Mouse (Mus musculus): Measurements from ENCODE around the gene Ddo.

The Ddo gene

GRCm38 (mm10) chr10:40725471-40725870 lies 95.7 kb downstream of the Ddo start:
- Histone ChIP-seq H3K36me3 (ENCODE audit: insufficient read depth, low read length) (no peaks in the 10 kb centered on the region), H3K4me3 (replicated peaks; ENCODE audit: low read length) (no peak overlapping the region), H3K27me3 (ENCODE audit: insufficient read depth, low read length) (no peaks in the 10 kb centered on the region), H3K4me1 (replicated peaks; ENCODE audit: low read depth, low read length) (peaks cover 7% of the 10 kb centered on the region), H3K9me3 (ENCODE audit: low read length) (peaks cover 24% of the 10 kb centered on the region)
- TF ChIP-seq POU5F1 (IDR thresholded peaks at IDR 0.05; ENCODE audit: borderline replicate concordance, low read length) (no peak), CTCF (conservative IDR thresholded peaks at IDR 0.05; ENCODE audit: low read length) (no peak), NANOG (IDR thresholded peaks at IDR 0.05; ENCODE audit: borderline replicate concordance, low read length) (no peak)

GRCm38 (mm10) chr10:40726288-40726902 lies 96.6 kb downstream of the Ddo start:
- TF ChIP-seq NANOG (IDR thresholded peaks at IDR 0.05; ENCODE audit: borderline replicate concordance, low read length) (no peak), POU5F1 (IDR thresholded peaks at IDR 0.05; ENCODE audit: borderline replicate concordance, low read length) (no peak), CTCF (conservative IDR thresholded peaks at IDR 0.05; ENCODE audit: low read length) (no peak)
- no peak overlapping the region for H3K4me3 ChIP-seq (replicated peaks; ENCODE audit: low read length)
- H3K4me1 ChIP-seq (replicated peaks; ENCODE audit: low read depth, low read length), result peaks cover 7% of the 10 kb centered on the region
- H3K27me3 ChIP-seq (ENCODE audit: insufficient read depth, low read length), result no peaks in the 10 kb centered on the region
- H3K9me3 ChIP-seq (ENCODE audit: low read length), result peaks cover 24% of the 10 kb centered on the region
- no peaks in the 10 kb centered on the region for H3K36me3 ChIP-seq (ENCODE audit: insufficient read depth, low read length)

- H3K9me3 ChIP-seq (ENCODE audit: low read length), result peaks cover 20% of the 10 kb centered on the region
- peaks cover 7% of the 10 kb centered on the region for H3K4me1 ChIP-seq (replicated peaks; ENCODE audit: low read depth, low read length)
- no peaks in the 10 kb centered on the region for H3K27me3 ChIP-seq (ENCODE audit: insufficient read depth, low read length)
- no peak overlapping the region for H3K4me3 ChIP-seq (replicated peaks; ENCODE audit: low read length)
- no peak for TF ChIP-seq NANOG (IDR thresholded peaks at IDR 0.05; ENCODE audit: borderline replicate concordance, low read length)
- no peaks in the 10 kb centered on the region for H3K36me3 ChIP-seq (ENCODE audit: insufficient read depth, low read length)
Observed at GRCm38 (mm10) chr10:40726989-40727388, 97.2 kb downstream of the Ddo start.

GRCm38 (mm10) chr10:40730200-40730599 lies 100.4 kb downstream of the Ddo start:
- H3K36me3 ChIP-seq (ENCODE audit: insufficient read depth, low read length), result no peaks in the 10 kb centered on the region
- H3K4me3 ChIP-seq (replicated peaks; ENCODE audit: low read length), result no peak overlapping the region
- no peaks in the 10 kb centered on the region for H3K27me3 ChIP-seq (ENCODE audit: insufficient read depth, low read length)
- TF ChIP-seq NANOG (IDR thresholded peaks at IDR 0.05; ENCODE audit: borderline replicate concordance, low read length) (no peak), CTCF (conservative IDR thresholded peaks at IDR 0.05; ENCODE audit: low read length) (no peak), POU5F1 (IDR thresholded peaks at IDR 0.05; ENCODE audit: borderline replicate concordance, low read length) (no peak)
- no peaks in the 10 kb centered on the region for H3K9me3 ChIP-seq (ENCODE audit: low read length)
- peaks cover 7% of the 10 kb centered on the region for H3K4me1 ChIP-seq (replicated peaks; ENCODE audit: low read depth, low read length)

Data from E14TG2a.4 (cell line).